Mouse (Mus musculus): ENCODE measurements at regions not wholly inside any gene's neighbourhood (a gene's known extent, or its start where the extent isn't known, plus 50 kb on each side); places are given as distances from the start of the nearest gene placed in this dataset.

- TF ChIP-seq CTCF (IDR thresholded peaks at IDR 0.05; ENCODE audit: low read depth), result no peak
- 93% methylated on average over 5 of the region's 5 CpGs for WGBS
- 0 out of 2 replicates have a peak, but pooled peaks cover 2% of the 10 kb centered on the region for H3K4me1 ChIP-seq (replicated peaks; ENCODE audit: control insufficient read depth, insufficient read depth, low read length)
- ATAC-seq, result no peak
- no peaks in the 10 kb centered on the region for H3K36me3 ChIP-seq (ENCODE audit: control insufficient read depth, insufficient read depth)
- H3K4me3 ChIP-seq (ENCODE audit: low read depth, low read length), result no peak overlapping the region
- H3K9ac ChIP-seq (ENCODE audit: low read depth, low read length), result no peak overlapping the region
- H3K27me3 ChIP-seq (replicated peaks; ENCODE audit: control insufficient read depth, insufficient read depth, low read length), result no peaks in the 10 kb centered on the region
- no peak overlapping the region for H3K4me2 ChIP-seq (replicated peaks; ENCODE audit: low read depth)
- H3K27ac ChIP-seq (ENCODE audit: low read depth, low read length), result no peak overlapping the region
- H3K9me3 ChIP-seq (ENCODE audit: control insufficient read depth), result no peaks in the 10 kb centered on the region
These were observed 94.7 kb downstream of the Ehf start for GRCm38 (mm10) chr2:103208370-103208769.

GRCm38 (mm10) chr2:103209056-103209455 is 94.0 kb downstream of the Ehf start:
- ATAC-seq, result no peak
- no peak overlapping the region for H3K4me3 ChIP-seq (ENCODE audit: low read depth, low read length)
- WGBS, result 92% methylated on average over 2 of the region's 2 CpGs
- H3K4me2 ChIP-seq (replicated peaks; ENCODE audit: low read depth), result no peak overlapping the region
- H3K27ac ChIP-seq (ENCODE audit: low read depth, low read length), result no peak overlapping the region
- no peaks in the 10 kb centered on the region for H3K27me3 ChIP-seq (replicated peaks; ENCODE audit: control insufficient read depth, insufficient read depth, low read length)
- H3K9ac ChIP-seq (ENCODE audit: low read depth, low read length), result no peak overlapping the region
- no peaks in the 10 kb centered on the region for H3K9me3 ChIP-seq (ENCODE audit: control insufficient read depth)
- TF ChIP-seq CTCF (IDR thresholded peaks at IDR 0.05; ENCODE audit: low read depth), result no peak
- H3K36me3 ChIP-seq (ENCODE audit: control insufficient read depth, insufficient read depth), result no peaks in the 10 kb centered on the region
- 0 out of 2 replicates have a peak, but pooled peaks cover 2% of the 10 kb centered on the region for H3K4me1 ChIP-seq (replicated peaks; ENCODE audit: control insufficient read depth, insufficient read depth, low read length)

GRCm38 (mm10) chr2:103209512-103209981 is 93.5 kb downstream of the Ehf start:
- Histone ChIP-seq H3K4me2 (replicated peaks; ENCODE audit: low read depth) (no peak overlapping the region), H3K27ac (ENCODE audit: low read depth, low read length) (no peak overlapping the region), H3K27me3 (replicated peaks; ENCODE audit: control insufficient read depth, insufficient read depth, low read length) (no peaks in the 10 kb centered on the region), H3K9ac (ENCODE audit: low read depth, low read length) (no peak overlapping the region), H3K4me1 (replicated peaks; ENCODE audit: control insufficient read depth, insufficient read depth, low read length) (0 out of 2 replicates have a peak, but pooled peaks cover 2% of the 10 kb centered on the region), H3K36me3 (ENCODE audit: control insufficient read depth, insufficient read depth) (no peaks in the 10 kb centered on the region), H3K4me3 (ENCODE audit: low read depth, low read length) (no peak overlapping the region), H3K9me3 (ENCODE audit: control insufficient read depth) (no peaks in the 10 kb centered on the region)
- no peak for ATAC-seq
- WGBS, result 89% methylated on average over 6 of the region's 6 CpGs
- no peak for TF ChIP-seq CTCF (IDR thresholded peaks at IDR 0.05; ENCODE audit: low read depth)

GRCm38 (mm10) chr2:103211179-103211578 is 91.9 kb downstream of the Ehf start:
- Histone ChIP-seq H3K4me2 (replicated peaks; ENCODE audit: low read depth) (no peak overlapping the region), H3K9ac (ENCODE audit: low read depth, low read length) (no peak overlapping the region), H3K4me1 (replicated peaks; ENCODE audit: control insufficient read depth, insufficient read depth, low read length) (no peaks in the 10 kb centered on the region), H3K36me3 (ENCODE audit: control insufficient read depth, insufficient read depth) (no peaks in the 10 kb centered on the region), H3K27me3 (replicated peaks; ENCODE audit: control insufficient read depth, insufficient read depth, low read length) (no peaks in the 10 kb centered on the region), H3K9me3 (ENCODE audit: control insufficient read depth) (no peaks in the 10 kb centered on the region), H3K27ac (ENCODE audit: low read depth, low read length) (no peak overlapping the region), H3K4me3 (ENCODE audit: low read depth, low read length) (no peak overlapping the region)
- 65% methylated on average over 3 of the region's 3 CpGs for WGBS
- ATAC-seq, result no peak
- no peak for TF ChIP-seq CTCF (IDR thresholded peaks at IDR 0.05; ENCODE audit: low read depth)
